Mouse (Mus musculus): ENCODE data around the gene Tdpoz2. TPM values are rescaled to one million over a fixed set of nuclear protein-coding genes. Genes with fewer than 3 reads are reported as not detected.

Tdpoz2 gene
- polyA plus RNA-seq (2015; fragmentation: Nextera tagmentation; extraction: Ambion mirVana) = not detected in 2 replicates

DNA sequence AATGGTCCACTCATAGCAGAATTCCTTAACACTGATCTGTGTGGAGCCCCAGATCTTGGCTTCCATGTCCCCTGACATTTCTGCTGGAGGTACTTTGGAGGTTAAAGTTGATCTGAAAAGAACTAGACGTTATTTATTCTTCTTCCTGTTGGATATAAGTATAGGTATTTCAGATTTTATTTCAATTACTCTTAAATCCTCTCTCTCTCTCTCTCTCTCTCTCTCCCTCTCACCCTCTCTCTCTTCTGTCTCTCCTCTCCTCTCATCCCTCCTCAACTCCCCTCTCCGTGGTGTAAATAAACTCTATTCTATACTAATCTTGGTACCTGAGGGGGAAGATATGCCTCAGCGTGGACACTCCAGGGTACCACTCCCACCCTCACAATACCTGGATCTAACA, at the start of gene Tdpoz2:
TSS of gene Tdpoz2 (minus strand) at position 101 of the 400 bp plus-strand sequence.

DNA sequence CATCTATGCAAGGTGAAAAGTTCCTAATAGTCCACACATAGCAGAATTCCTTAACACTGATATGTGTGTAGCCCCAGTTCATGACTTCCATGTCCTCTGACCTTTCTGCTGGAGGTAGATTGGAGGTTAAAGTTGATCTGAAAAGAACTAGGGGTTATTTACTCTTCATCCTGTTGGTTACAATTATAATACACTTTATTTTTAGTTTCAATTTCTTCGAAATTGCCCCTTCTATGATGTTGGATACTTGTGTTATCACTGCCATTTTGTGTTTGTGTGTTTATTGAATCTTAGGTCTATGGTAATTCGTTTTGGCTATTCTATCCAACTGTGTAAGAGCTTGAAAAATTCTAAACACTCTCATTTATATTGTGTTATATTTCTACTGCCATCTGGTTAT, 40.5 kb upstream of the Tdpoz2 start, which contains the start of gene Gm37596:
TSS of gene Gm37596 (minus strand) at position 101 of the 400 bp plus-strand sequence.

DNA sequence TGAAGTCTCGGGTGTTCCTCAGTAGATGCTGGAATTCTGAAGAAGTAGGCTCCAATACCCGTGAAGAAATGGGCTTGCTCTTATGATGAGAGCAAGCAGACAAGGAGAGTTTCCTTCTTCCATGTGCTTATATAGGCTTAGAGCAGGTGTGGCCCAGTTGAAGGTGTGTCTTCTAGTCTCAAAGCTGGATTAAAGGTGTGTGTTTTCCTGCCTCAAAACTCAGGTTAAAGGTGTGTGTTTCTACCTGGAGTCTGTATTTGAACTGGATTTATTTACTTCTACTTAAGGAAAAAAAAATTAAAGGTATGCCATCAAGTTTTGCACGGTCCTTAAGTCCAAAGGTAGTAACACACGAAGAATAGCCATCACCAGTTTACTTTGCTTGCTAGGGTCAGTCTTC, 23.7 kb upstream of the Tdpoz2 start, which contains the start of gene Tdpoz1:
TSS of gene Tdpoz1 (minus strand) at position 101 of the 400 bp plus-strand sequence.

Other genes starting within 250 kb of the Tdpoz2 start
- 0.63 and 1.0 TPM in 2 replicates for gene Tchh, start 210.4 kb downstream of the Tdpoz2 start, polyA plus RNA-seq (2015; fragmentation: Nextera tagmentation; extraction: Ambion mirVana)
- gene Tchhl1, start 183.9 kb downstream of the Tdpoz2 start, polyA plus RNA-seq (2015; fragmentation: Nextera tagmentation; extraction: Ambion mirVana) = 0.06 and 0.33 TPM in 2 replicates
- 1,111 and 1,314 TPM in 2 replicates for gene S100a11, start 132.2 kb downstream of the Tdpoz2 start, polyA plus RNA-seq (2015; fragmentation: Nextera tagmentation; extraction: Ambion mirVana)
- gene S100a10, start 97.6 kb downstream of the Tdpoz2 start, polyA plus RNA-seq (2015; fragmentation: Nextera tagmentation; extraction: Ambion mirVana) = 585 and 1,081 TPM in 2 replicates
- gene Tdpoz1, start 23.6 kb upstream of the Tdpoz2 start, polyA plus RNA-seq (2015; fragmentation: Nextera tagmentation; extraction: Ambion mirVana) = not detected in 2 replicates
- not detected in 2 replicates for gene Gm37596, start 40.4 kb upstream of the Tdpoz2 start, polyA plus RNA-seq (2015; fragmentation: Nextera tagmentation; extraction: Ambion mirVana)
- gene Gm5773, start 120.3 kb upstream of the Tdpoz2 start, polyA plus RNA-seq (2015; fragmentation: Nextera tagmentation; extraction: Ambion mirVana) = not detected in 2 replicates
- not detected in 2 replicates for gene Tdpoz4, start 143.7 kb upstream of the Tdpoz2 start, polyA plus RNA-seq (2015; fragmentation: Nextera tagmentation; extraction: Ambion mirVana)
- gene Tdpoz3, start 173.3 kb upstream of the Tdpoz2 start, polyA plus RNA-seq (2015; fragmentation: Nextera tagmentation; extraction: Ambion mirVana) = not detected in 2 replicates